Mouse (Mus musculus) lung, postnatal 0 days (tissue): ENCODE data around the gene Sox21. TPM values are rescaled to one million over a fixed set of nuclear protein-coding genes. Genes with fewer than 3 reads are reported as not detected.
A peak's percentile ranks its signal among the peaks of the same experiment; 100 is the strongest.

Source experiments
- ATAC-seq: fragments of 200-750 bp; cut with Nextera tagmentation; 2 replicates; pipeline ENCODE4 v1.8.0; 2017; ENCODE audit warnings: moderate library complexity
- DNase-seq: peaks from one replicate; pipeline ENCODE4 v3.0.0-alpha.2; 2016; ENCODE audit warnings: low spot score
- H3K27ac ChIP-seq: fragments of 300-500 bp; sonication (generic); 2 replicates; pipeline ENCODE4 v1.5.1; 2014; ENCODE audit warnings: antibody characterized with exemption, mild to moderate bottlenecking, low read length, mixed read lengths
- H3K27me3 ChIP-seq: fragments of 300-500 bp; sonication (generic); replicated peaks from 2 replicates; pipeline ENCODE4 v1.6.1; 2014; ENCODE audit warnings: low read length, mixed read lengths; ENCODE audit not compliant: insufficient read depth
- H3K36me3 ChIP-seq: fragments of 300-500 bp; sonication (generic); 2 replicates; pipeline ENCODE4 v1.6.1; 2014; ENCODE audit warnings: low read length, mixed read lengths; ENCODE audit not compliant: insufficient read depth
- H3K4me1 ChIP-seq: fragments of 300-500 bp; sonication (generic); 2 replicates; pipeline ENCODE4 v1.6.1; 2014; ENCODE audit warnings: antibody characterized with exemption, low read depth, low read length, mixed read lengths; ENCODE audit not compliant: insufficient read depth
- H3K4me2 ChIP-seq: fragments of 300-500 bp; sonication (generic); replicated peaks from 2 replicates; pipeline ENCODE4 v1.6.1; 2014; ENCODE audit warnings: low read depth, mild to moderate bottlenecking, low read length, moderate library complexity, mixed read lengths
- H3K4me3 ChIP-seq: fragments of 300-500 bp; sonication (generic); 2 replicates; pipeline ENCODE4 v1.5.1; 2014; ENCODE audit warnings: low read depth, low read length
- H3K9ac ChIP-seq: fragments of 300-500 bp; sonication (generic); replicated peaks from 2 replicates; pipeline ENCODE4 v1.6.1; 2014; ENCODE audit warnings: low read depth, mild to moderate bottlenecking
- H3K9me3 ChIP-seq: fragments of 300-500 bp; sonication (generic); 2 replicates; pipeline ENCODE4 v1.6.1; 2016; ENCODE audit warnings: low read length, mixed read lengths
- CTCF ChIP-seq: IDR thresholded peaks from 2 replicates; pipeline ENCODE4 v1.5.1; 2016; ENCODE audit warnings: antibody characterized with exemption, mild to moderate bottlenecking
- EP300 ChIP-seq: IDR thresholded peaks from 2 replicates; pipeline ENCODE4 v1.6.1; 2016; ENCODE audit warnings: antibody characterized with exemption, mild to moderate bottlenecking, control low read depth
- whole genome bisulfite sequencing: fragments of 180-500 bp; shearing (Covaris S2); extraction: QIAGEN DNeasy Blood & Tissue Kit; methylation state at CpG from one replicate; pipeline ENCODE4 v1.1.7; 2014; 5-methylcytosine and 5-hydroxymethylcytosine counted together
- polyA plus RNA-seq: library from polyadenylated mRNA; unstranded; fragments of >200 nt; fragmentation: Nextera tagmentation; extraction: Ambion mirVana; gene quantifications from 2 replicates; pipeline ENCODE4 v1.2.1, GENCODE M21; 2015

Sox21 gene
- polyA plus RNA-seq, 1 experiment from 2014 or later = 0.14 TPM

GRCm38 (mm10) chr14:118209642-118210041, 27.2 kb downstream of the Sox21 start:
- peak; percentile 62 for DNase-seq
- Histone ChIP-seq H3K4me3 (no peak overlapping the region), H3K9me3 (no peaks in the 10 kb centered on the region), H3K36me3 (no peaks in the 10 kb centered on the region), H3K27me3 (no peaks in the 10 kb centered on the region; the same call in 1 of the 2 replicates), H3K4me1 (no peaks in the 10 kb centered on the region), H3K9ac (no peak overlapping the region), H3K4me2 (no peak overlapping the region), H3K27ac (no peak overlapping the region)
- no peak for ATAC-seq
- TF ChIP-seq EP300 = no peak
- peak; percentile 68 for TF ChIP-seq CTCF
- 10% methylated on average over 5 of the region's 5 CpGs for WGBS

GRCm38 (mm10) chr14:118207347-118207746, 29.5 kb downstream of the Sox21 start:
- Histone ChIP-seq H3K27me3 (no peaks in the 10 kb centered on the region; the same call in 1 of the 2 replicates), H3K4me1 (no peaks in the 10 kb centered on the region), H3K9me3 (no peaks in the 10 kb centered on the region), H3K9ac (no peak overlapping the region), H3K4me2 (no peak overlapping the region), H3K36me3 (no peaks in the 10 kb centered on the region), H3K27ac (no peak overlapping the region), H3K4me3 (no peak overlapping the region)
- no peak for TF ChIP-seq CTCF
- TF ChIP-seq EP300 = no peak
- WGBS = 72% methylated on average over 3 of the region's 3 CpGs
- ATAC-seq (no peak), DNase-seq (no peak)

- H3K4me3 ChIP-seq = no peak overlapping the region
- ATAC-seq = no peak
- DNase-seq = no peak
- no peak overlapping the region for H3K4me2 ChIP-seq
- no peaks in the 10 kb centered on the region for H3K9me3 ChIP-seq
- 82% methylated on average over 6 of the region's 7 CpGs for WGBS
- H3K36me3 ChIP-seq = no peaks in the 10 kb centered on the region
- no peak overlapping the region for H3K27ac ChIP-seq
- TF ChIP-seq EP300 (no peak), CTCF (peak; percentile 42)
- H3K4me1 ChIP-seq = no peaks in the 10 kb centered on the region
- no peaks in the 10 kb centered on the region for H3K27me3 ChIP-seq
- no peak overlapping the region for H3K9ac ChIP-seq
These were observed 33.8 kb downstream of the Sox21 start for GRCm38 (mm10) chr14:118203031-118203430.

- 78% methylated on average over 5 of the region's 5 CpGs for WGBS
- no peaks in the 10 kb centered on the region for H3K4me1 ChIP-seq
These were observed 34.8 kb downstream of the Sox21 start for GRCm38 (mm10) chr14:118202006-118202405.

GRCm38 (mm10) chr14:118200731-118201130, 36.1 kb downstream of the Sox21 start:
- H3K4me3 ChIP-seq = no peak overlapping the region
- ATAC-seq = no peak
- 82% methylated on average over 3 of the region's 3 CpGs for WGBS
- no peaks in the 10 kb centered on the region for H3K27me3 ChIP-seq
- H3K4me2 ChIP-seq = no peak overlapping the region
- H3K4me1 ChIP-seq = no peaks in the 10 kb centered on the region
- no peaks in the 10 kb centered on the region for H3K36me3 ChIP-seq
- no peak overlapping the region for H3K9ac ChIP-seq
- TF ChIP-seq CTCF (no peak), EP300 (no peak)
- H3K9me3 ChIP-seq = no peaks in the 10 kb centered on the region
- no peak overlapping the region for H3K27ac ChIP-seq
- DNase-seq = no peak

More at GRCm38 (mm10) chr14:118202006-118202405, 34.8 kb downstream of the Sox21 start:
- DNase-seq (no peak), ATAC-seq (no peak)
- TF ChIP-seq CTCF (no peak), EP300 (no peak)
- H3K4me3 ChIP-seq = no peak overlapping the region
- no peaks in the 10 kb centered on the region for H3K27me3 ChIP-seq
- H3K9ac ChIP-seq = no peak overlapping the region
- no peak overlapping the region for H3K27ac ChIP-seq
- H3K36me3 ChIP-seq = no peaks in the 10 kb centered on the region
- no peaks in the 10 kb centered on the region for H3K9me3 ChIP-seq
- no peak overlapping the region for H3K4me2 ChIP-seq

GRCm38 (mm10) chr14:118197063-118197462, 39.8 kb downstream of the Sox21 start:
- Histone ChIP-seq H3K27me3 (0 out of 2 replicates have a peak, but pooled peaks cover 3% of the 10 kb centered on the region), H3K9me3 (no peaks in the 10 kb centered on the region), H3K4me2 (no peak overlapping the region), H3K36me3 (no peaks in the 10 kb centered on the region), H3K9ac (no peak overlapping the region), H3K4me3 (no peak overlapping the region), H3K27ac (no peak overlapping the region), H3K4me1 (no peaks in the 10 kb centered on the region)
- 57% methylated on average over 12 of the region's 12 CpGs for WGBS
- DNase-seq (no peak), ATAC-seq (no peak)
- TF ChIP-seq EP300 (no peak), CTCF (no peak)
